Mouse (Mus musculus): ENCODE measurements around the gene Rars.

Gene Rars

GRCm38 (mm10) chr11:35769746-35770437, 64.4 kb downstream of the Rars start:
- DNase-seq (ENCODE audit: low read depth) = peak; percentile 89

GRCm38 (mm10) chr11:35769188-35769745, 65.0 kb downstream of the Rars start, which contains the start of gene Pank3:
Gene Pank3 (plus strand): TSS chr11:35769484.
- DNase-seq (ENCODE audit: low read depth) = peak; percentile 98

GRCm38 (mm10) chr11:35766845-35767244, 67.5 kb downstream of the Rars start:
- DNase-seq (ENCODE audit: low read depth) = peak; percentile 54

GRCm38 (mm10) chr11:35760627-35761003, 73.7 kb downstream of the Rars start:
- no peak for DNase-seq (ENCODE audit: low read depth)

GRCm38 (mm10) chr11:35760001-35760626, 74.2 kb downstream of the Rars start:
- DNase-seq (ENCODE audit: low read depth) = no peak

Data from NIH3T3 (cell line).